8 mouse cellular contexts compared by ENCODE assay signal in the genomic region with DNA sequence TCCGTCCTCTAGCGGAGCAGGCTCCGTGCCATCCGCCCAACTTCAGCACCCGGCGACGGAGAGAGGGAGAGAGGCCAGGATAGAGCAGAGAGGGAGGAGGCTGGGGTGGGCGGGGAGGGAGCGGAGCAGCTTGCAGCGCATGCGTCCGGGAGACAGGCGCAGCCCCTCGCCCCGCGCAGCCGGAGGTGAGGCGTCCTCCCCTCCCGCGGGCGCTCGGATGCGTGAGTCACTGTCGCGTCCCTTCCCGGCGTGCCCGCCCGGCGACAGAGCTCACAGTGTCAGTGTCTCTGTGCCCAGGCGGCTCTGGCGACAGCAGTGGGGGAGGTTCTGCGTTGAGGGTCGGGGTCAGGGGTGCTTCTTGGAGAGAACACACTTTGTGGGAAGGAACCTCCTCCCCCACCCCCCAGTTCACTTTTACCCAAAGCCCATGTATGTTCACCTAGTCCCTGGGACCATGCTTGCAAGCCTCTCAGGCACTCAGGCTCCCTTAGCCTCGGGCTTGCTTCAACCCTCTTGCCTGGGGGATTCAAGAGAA. TPM values are rescaled to one million over a fixed set of nuclear protein-coding genes. Genes with fewer than 3 reads are reported as not detected.
DNase-seq lines count a peak whose midpoint lies in the region; ATAC-seq and TF ChIP-seq lines count a peak whose summit lies in the region.

Gene Rgs17 (minus strand): TSS at position 107 of the 535 bp plus-strand sequence.

- H3K27me3 ChIP-seq in C2C12 (ENCODE audit: control insufficient read depth, insufficient read depth, insufficient read length): peaks cover 7% of the 10 kb centered on the region
- H3K27me3 ChIP-seq in embryonic facial prominence, embryonic 13.5 days: peaks cover 43% of the 10 kb centered on the region
- H3K27me3 ChIP-seq in heart, embryonic 11.5 days (ENCODE audit: control insufficient read depth, insufficient read depth, low read length): peaks cover 2% of the 10 kb centered on the region; the same call in 1 of the 2 replicates
- peaks cover 30% of the 10 kb centered on the region for H3K27me3 ChIP-seq in lung, embryonic 15.5 days

- DNase-seq in adrenal gland, postnatal 25 days: peak; percentile 70
- DNase-seq in layer of hippocampus, adult 8-10 months (ENCODE audit: low spot score in 2 of 2): peak; percentile 54 to 62
- DNase-seq in right cerebral cortex, adult 2 months (ENCODE audit: low spot score in 2 of 2): peak; percentile 70 to 78

- peak; percentile 85 for ATAC-seq in embryonic facial prominence, embryonic 13.5 days (ENCODE audit: insufficient number of reproducible peaks, insufficient read depth, low FRiP score, low TSS enrichment, low read depth)
- peak; percentile 88 for ATAC-seq in heart, embryonic 11.5 days (replicated peaks; ENCODE audit: insufficient number of reproducible peaks, low FRiP score, low TSS enrichment)
- peak; percentile 91 for ATAC-seq in lung, embryonic 15.5 days (ENCODE audit: borderline replicate concordance, extremely low read depth, low FRiP score, low TSS enrichment)
- no peak for ATAC-seq in erythroblast, adult 5-6 weeks (replicated peaks; ENCODE audit: low FRiP score, poor library complexity, severe bottlenecking)

- no peak within 1 kb of the TSS for H3K27ac ChIP-seq in embryonic facial prominence, embryonic 13.5 days
- no peak within 1 kb of the TSS for H3K27ac ChIP-seq in heart, embryonic 11.5 days (ENCODE audit: low read depth, low read length)
- no peak within 1 kb of the TSS for H3K27ac ChIP-seq in lung, embryonic 15.5 days

- no peaks in the 10 kb centered on the region for H3K36me3 ChIP-seq in C2C12 (ENCODE audit: control insufficient read depth, insufficient read depth)
- H3K36me3 ChIP-seq in embryonic facial prominence, embryonic 13.5 days: no peaks in the 10 kb centered on the region
- no peaks in the 10 kb centered on the region for H3K36me3 ChIP-seq in heart, embryonic 11.5 days (ENCODE audit: control insufficient read depth, insufficient read depth, low read length)
- no peaks in the 10 kb centered on the region for H3K36me3 ChIP-seq in lung, embryonic 15.5 days

- WGBS in embryonic facial prominence, embryonic 13.5 days: 2% methylated on average over 24 of the region's 35 CpGs
- WGBS in heart, embryonic 11.5 days (ENCODE audit: insufficient replicate concordance): 0% methylated on average over 33 of the region's 35 CpGs
- 0% methylated on average over 22 of the region's 35 CpGs for WGBS in lung, embryonic 15.5 days

- H3K9me3 ChIP-seq in embryonic facial prominence, embryonic 13.5 days: no peaks in the 10 kb centered on the region
- no peaks in the 10 kb centered on the region for H3K9me3 ChIP-seq in heart, embryonic 11.5 days (replicated peaks; ENCODE audit: control insufficient read depth, low read length)
- no peaks in the 10 kb centered on the region for H3K9me3 ChIP-seq in lung, embryonic 15.5 days

- peaks cover 3% of the 10 kb centered on the region for H3K79me3 ChIP-seq in C2C12 (ENCODE audit: low read depth)

- peaks cover 11% of the 10 kb centered on the region for H3K4me1 ChIP-seq in embryonic facial prominence, embryonic 13.5 days
- peaks cover 4% of the 10 kb centered on the region; the same call in 1 of the 2 replicates for H3K4me1 ChIP-seq in heart, embryonic 11.5 days (ENCODE audit: control insufficient read depth, insufficient read depth, low read length)
- peaks cover 13% of the 10 kb centered on the region; the same call in 1 of the 2 replicates for H3K4me1 ChIP-seq in lung, embryonic 15.5 days

- H3ac ChIP-seq in C2C12 (ENCODE audit: control insufficient read depth, insufficient read length, low read depth): peak within 1 kb of the TSS; percentile 74

- peak within 1 kb of the TSS; percentile 96 for H3K4me2 ChIP-seq in embryonic facial prominence, embryonic 13.5 days
- peak within 1 kb of the TSS; percentile 100 for H3K4me2 ChIP-seq in heart, embryonic 11.5 days
- H3K4me2 ChIP-seq in lung, embryonic 15.5 days: peak within 1 kb of the TSS; percentile 98

- TF ChIP-seq CTCF in C2C12 (IDR thresholded peaks at IDR 0.05; ENCODE audit: control insufficient read depth, insufficient read depth, insufficient read length): no peak

- H3K9ac ChIP-seq in embryonic facial prominence, embryonic 13.5 days: peak within 1 kb of the TSS; percentile 72
- peak within 1 kb of the TSS; percentile 65 for H3K9ac ChIP-seq in heart, embryonic 11.5 days (ENCODE audit: low read depth, low read length)
- peak within 1 kb of the TSS; percentile 27 for H3K9ac ChIP-seq in lung, embryonic 15.5 days

- peaks cover 12% of the 10 kb centered on the region for H3K79me2 ChIP-seq in C2C12 (ENCODE audit: control insufficient read depth, insufficient read depth)

- peak within 1 kb of the TSS; percentile 67 for H3K4me3 ChIP-seq in C2C12 (ENCODE audit: insufficient read depth, poor library complexity, severe bottlenecking)
- peak within 1 kb of the TSS; percentile 63 for H3K4me3 ChIP-seq in embryonic facial prominence, embryonic 13.5 days
- H3K4me3 ChIP-seq in heart, embryonic 11.5 days (ENCODE audit: low read depth, low read length): peak within 1 kb of the TSS; percentile 69
- H3K4me3 ChIP-seq in lung, embryonic 15.5 days: peak within 1 kb of the TSS; percentile 53

TF ChIP-seq in C2C12, 6 proteins besides CTCF, POLR2A, EP300 and RAD21:
- TF ChIP-seq MYOG (IDR thresholded peaks at IDR 0.05; ENCODE audit: control insufficient read depth, extremely low read depth, insufficient read length) (no peak), MYOD1 (IDR thresholded peaks at IDR 0.05; ENCODE audit: control insufficient read depth, insufficient read length, low read depth) (no peak), USF1 (IDR thresholded peaks at IDR 0.05; ENCODE audit: low read depth) (no peak), FOSL1 (IDR thresholded peaks at IDR 0.05; ENCODE audit: insufficient read depth, low read length, poor library complexity, severe bottlenecking) (no peak), CEBPB (IDR thresholded peaks at IDR 0.05; ENCODE audit: low read depth) (no peak), MAX (IDR thresholded peaks at IDR 0.05) (no peak)

RNA-seq across cellular contexts. Expression of gene Rgs17, which starts in this region (rescaled TPM):
- 0.71 TPM for polyA plus RNA-seq in C2C12 (2012; fragmentation: generic; extraction: Trizol)
- total RNA-seq in adrenal gland, postnatal 25 days (2021): 0.90 and 1.3 TPM in 2 replicates
- 1.6 and 1.7 TPM in 2 replicates for polyA plus RNA-seq in embryonic facial prominence, embryonic 13.5 days (2015; fragmentation: Nextera tagmentation; extraction: Ambion mirVana)
- 1.0 and 1.7 TPM in 2 replicates for polyA plus RNA-seq in heart, embryonic 11.5 days (2014; fragmentation: Nextera tagmentation; extraction: Ambion mirVana)
- 10 to 100 TPM; 32.8 to 40.5 (median 36.8) TPM for total RNA-seq in layer of hippocampus, adult 8-10 months (2022)
- polyA plus RNA-seq in lung, embryonic 15.5 days (2015; fragmentation: Nextera tagmentation; extraction: Ambion mirVana): 0.54 and 0.92 TPM in 2 replicates
- total RNA-seq in erythroblast, adult 5-6 weeks (2015; ENCODE audit: low replicate concordance): not detected in 2 replicates
- 0.09 TPM in 1 of 2 replicates, not detected in the other for total RNA-seq in erythroblast, adult 5-6 weeks (2017; ENCODE audit: low replicate concordance)

Comparison
In these comparisons a context has a peak if more than half of its experiments do, and no peak if none do; other contexts are left out.
1. RNA of gene Rgs17 (total RNA-seq): 32.8 to 40.5 TPM in layer of hippocampus, adult 8-10 months; 0.90 to 1.3 TPM in adrenal gland, postnatal 25 days and 0.09 TPM in erythroblast, adult 5-6 weeks; every median in the first group is over 10 times any median in the second.
2. Peak in ATAC-seq, H3K4me3 ChIP-seq, H3K9ac ChIP-seq and H3K4me2 ChIP-seq in lung, embryonic 15.5 days; RNA of the gene not detected or under 1 TPM.
3. Peak in every context shown above with its lines, with median percentiles within 50 percentile points of each other: H3K4me3 ChIP-seq, DNase-seq, H3K4me2 ChIP-seq and H3K9ac ChIP-seq.